Mouse (Mus musculus) embryo, embryonic 11 days (tissue): ENCODE measurements around the gene Bnipl.

ENCODE experiments used
- DNase-seq: peaks from one replicate; pipeline ENCODE4 v3.0.0-alpha.2; 2015

The Bnipl gene

GRCm38 (mm10) chr3:95250783-95251424 lies at the start of gene Bnipl:
Gene Bnipl, minus strand, starts transcription at chr3:95251193.
- no peak for DNase-seq

- no peak for DNase-seq
These were observed 47.0 kb upstream of the Bnipl start for GRCm38 (mm10) chr3:95298018-95298417.

- DNase-seq, result peak; percentile 74
These were observed 45.1 kb upstream of the Bnipl start for GRCm38 (mm10) chr3:95296103-95296469.

GRCm38 (mm10) chr3:95295321-95296102 lies 44.5 kb upstream of the Bnipl start:
- no peak for DNase-seq

GRCm38 (mm10) chr3:95294718-95295117 lies 43.7 kb upstream of the Bnipl start:
- no peak for DNase-seq

GRCm38 (mm10) chr3:95294316-95294715 lies 43.3 kb upstream of the Bnipl start:
- no peak for DNase-seq

GRCm38 (mm10) chr3:95293537-95293936 lies 42.5 kb upstream of the Bnipl start:
- no peak for DNase-seq

- no peak for DNase-seq
These were observed 41.9 kb upstream of the Bnipl start for GRCm38 (mm10) chr3:95292899-95293298.

- no peak for DNase-seq
These were observed 40.0 kb upstream of the Bnipl start for GRCm38 (mm10) chr3:95291041-95291440.

GRCm38 (mm10) chr3:95290156-95290555 lies 39.2 kb upstream of the Bnipl start:
- no peak for DNase-seq

GRCm38 (mm10) chr3:95289419-95289818 lies 38.4 kb upstream of the Bnipl start:
- no peak for DNase-seq

GRCm38 (mm10) chr3:95287541-95287940 lies 36.5 kb upstream of the Bnipl start:
- no peak for DNase-seq

GRCm38 (mm10) chr3:95286510-95286909 lies 35.5 kb upstream of the Bnipl start:
- no peak for DNase-seq

GRCm38 (mm10) chr3:95286011-95286410 lies 35.0 kb upstream of the Bnipl start:
- DNase-seq, result no peak

- no peak for DNase-seq
These were observed 34.4 kb upstream of the Bnipl start for GRCm38 (mm10) chr3:95285390-95285789.

GRCm38 (mm10) chr3:95284501-95285281 lies 33.7 kb upstream of the Bnipl start:
- DNase-seq, result no peak

GRCm38 (mm10) chr3:95284062-95284461 lies 33.1 kb upstream of the Bnipl start:
- DNase-seq, result no peak

GRCm38 (mm10) chr3:95283589-95283941 lies 32.6 kb upstream of the Bnipl start:
- DNase-seq, result no peak

- DNase-seq, result peak; percentile 88
These were observed 32.0 kb upstream of the Bnipl start for GRCm38 (mm10) chr3:95282865-95283588.

GRCm38 (mm10) chr3:95282381-95282864 lies 31.4 kb upstream of the Bnipl start:
- peak; percentile 48 for DNase-seq

- peak; percentile 99 for DNase-seq
These were observed 30.5 kb upstream of the Bnipl start, which contains the start of the genes Mindy1 and Prune1 for GRCm38 (mm10) chr3:95281216-95282126. Gene Mindy1, plus strand, starts transcription at chr3:95281345. Gene Prune1, minus strand, starts transcription at chr3:95282076.

GRCm38 (mm10) chr3:95280747-95281146 lies 29.8 kb upstream of the Bnipl start:
- peak; percentile 36 for DNase-seq
